Mouse (Mus musculus) midbrain, postnatal 0 days (tissue): ENCODE results near the gene Bpifb5. TPM values are rescaled to one million over a fixed set of nuclear protein-coding genes. Genes with fewer than 3 reads are reported as not detected.
A peak's percentile ranks its signal among the peaks of the same experiment; 100 is the strongest.

ENCODE experiments used
- ATAC-seq: fragments of 200-750 bp; cut with Nextera tagmentation; 2 replicates; pipeline ENCODE4 v1.8.0; 2017; ENCODE audit warnings: moderate number of reproducible peaks, mild to moderate bottlenecking, moderate TSS enrichment, moderate library complexity; ENCODE audit not compliant: low FRiP score
- DNase-seq: peaks from one replicate; pipeline ENCODE4 v3.0.0-alpha.2; 2015; ENCODE audit warnings: low spot score
- H3K27ac ChIP-seq: fragments of 300-500 bp; sonication (generic); 2 replicates; pipeline ENCODE4 v1.5.1; 2014; ENCODE audit warnings: low read depth, mild to moderate bottlenecking, low read length, mixed read lengths
- H3K27me3 ChIP-seq: fragments of 300-500 bp; sonication (generic); 2 replicates; pipeline ENCODE4 v1.6.1; 2014; ENCODE audit warnings: low read length, control low read depth, mixed read lengths; ENCODE audit not compliant: insufficient read depth
- H3K36me3 ChIP-seq: fragments of 300-500 bp; sonication (generic); 2 replicates; pipeline ENCODE4 v1.6.1; 2014; ENCODE audit warnings: low read length, control low read depth, mixed read lengths; ENCODE audit not compliant: insufficient read depth
- H3K4me1 ChIP-seq: fragments of 300-500 bp; sonication (generic); 2 replicates; pipeline ENCODE4 v1.6.1; 2014; ENCODE audit warnings: mild to moderate bottlenecking, control low read depth, antibody characterized with exemption, low read length, mixed read lengths; ENCODE audit not compliant: insufficient read depth
- H3K4me2 ChIP-seq: fragments of 300-500 bp; sonication (generic); 2 replicates; pipeline ENCODE4 v1.6.1; 2014; ENCODE audit warnings: low read depth, mild to moderate bottlenecking, low read length, mixed read lengths; ENCODE audit not compliant: poor library complexity, severe bottlenecking
- H3K4me3 ChIP-seq: fragments of 300-500 bp; sonication (generic); 2 replicates; pipeline ENCODE4 v1.5.1; 2014; ENCODE audit warnings: low read depth, mild to moderate bottlenecking, low read length, moderate library complexity
- H3K9ac ChIP-seq: fragments of 300-500 bp; sonication (generic); replicated peaks from 2 replicates; pipeline ENCODE4 v1.6.1; 2014; ENCODE audit warnings: mild to moderate bottlenecking, low read length, moderate library complexity, mixed read lengths; ENCODE audit not compliant: poor library complexity, severe bottlenecking
- H3K9me3 ChIP-seq: fragments of 300-500 bp; sonication (generic); 2 replicates; pipeline ENCODE4 v1.6.1; 2016; ENCODE audit warnings: low read length, control low read depth
- CTCF ChIP-seq: IDR thresholded peaks from 2 replicates; pipeline ENCODE4 v1.5.1; 2016; ENCODE audit warnings: antibody characterized with exemption, mild to moderate bottlenecking
- WGBS: fragments of 180-500 bp; shearing (Covaris S2); extraction: QIAGEN DNeasy Blood & Tissue Kit; methylation state at CpG from one replicate; pipeline ENCODE4 v1.1.7; 2014; 5-methylcytosine and 5-hydroxymethylcytosine counted together
- polyA plus RNA-seq: library from polyadenylated mRNA; unstranded; fragments of >200 nt; fragmentation: Nextera tagmentation; extraction: Ambion mirVana; gene quantifications from 2 replicates; pipeline ENCODE4 v1.2.1, GENCODE M21; 2015
- total RNA-seq: library from RNA; depleted of rRNA; stranded (reverse); fragments of >200 nt; gene quantifications from 2 replicates; pipeline ENCODE4 v1.2.3, GENCODE M21; 2014

The Bpifb5 gene
- total and polyA plus RNA-seq, 2 experiments from 2014 or later: 0.27 to 0.44 TPM

DNA sequence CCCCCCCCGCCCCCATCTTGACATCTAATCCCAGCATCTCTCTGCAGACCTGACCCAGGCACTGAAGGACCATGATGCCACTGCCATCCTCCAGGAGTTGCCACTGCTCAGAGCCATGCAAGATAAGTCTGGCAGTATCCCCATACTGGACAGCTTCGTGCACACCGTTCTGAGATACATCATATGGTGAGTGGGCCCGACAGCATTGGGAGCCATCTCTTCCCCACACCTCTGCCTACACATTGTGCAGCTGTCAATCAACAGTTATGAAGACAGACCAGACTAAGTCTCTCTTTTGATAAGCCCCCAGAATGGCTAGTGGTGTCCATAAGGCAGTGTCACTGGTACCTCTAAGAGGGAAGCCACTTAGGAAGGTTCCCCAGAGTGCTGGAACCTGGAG, 18.9 kb upstream of the Bpifb5 start:
- Histone ChIP-seq H3K9me3 (no peaks in the 10 kb centered on the region), H3K36me3 (no peaks in the 10 kb centered on the region), H3K4me1 (no peaks in the 10 kb centered on the region), H3K4me3 (no peak overlapping the region), H3K27me3 (no peaks in the 10 kb centered on the region), H3K27ac (no peak overlapping the region), H3K4me2 (no peak overlapping the region), H3K9ac (no peak overlapping the region)
- no peak for DNase-seq
- WGBS: 90% methylated on average over 4 of the region's 4 CpGs
- TF ChIP-seq CTCF: no peak
- ATAC-seq: no peak

DNA sequence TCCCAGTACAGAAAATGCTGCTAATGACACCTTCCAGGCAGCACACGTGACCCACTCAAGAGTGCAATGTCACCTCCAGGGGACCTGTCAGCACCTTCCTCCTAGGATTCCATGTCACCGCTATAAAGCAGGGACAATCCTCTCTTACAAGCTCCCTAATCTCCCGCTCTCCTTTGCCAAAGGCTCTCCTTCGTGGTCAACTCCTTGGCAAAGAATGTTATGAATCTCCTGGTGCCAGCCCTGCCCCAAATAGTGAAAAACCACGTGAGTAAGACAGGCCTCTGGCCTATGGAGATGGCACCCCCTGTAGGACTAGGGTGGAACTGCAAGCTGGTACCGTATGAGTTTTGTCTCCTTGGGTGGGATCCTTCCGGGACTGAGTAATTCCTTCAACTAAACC, 16.6 kb upstream of the Bpifb5 start:
- Histone ChIP-seq H3K9ac (no peak overlapping the region), H3K4me1 (peaks cover 8% of the 10 kb centered on the region), H3K27me3 (no peaks in the 10 kb centered on the region), H3K36me3 (no peaks in the 10 kb centered on the region), H3K4me3 (no peak overlapping the region), H3K27ac (no peak overlapping the region), H3K4me2 (no peak overlapping the region), H3K9me3 (no peaks in the 10 kb centered on the region)
- 57% methylated on average over 7 of the region's 7 CpGs for WGBS
- peak; percentile 67 for TF ChIP-seq CTCF
- ATAC-seq (no peak), DNase-seq (no peak)

DNA sequence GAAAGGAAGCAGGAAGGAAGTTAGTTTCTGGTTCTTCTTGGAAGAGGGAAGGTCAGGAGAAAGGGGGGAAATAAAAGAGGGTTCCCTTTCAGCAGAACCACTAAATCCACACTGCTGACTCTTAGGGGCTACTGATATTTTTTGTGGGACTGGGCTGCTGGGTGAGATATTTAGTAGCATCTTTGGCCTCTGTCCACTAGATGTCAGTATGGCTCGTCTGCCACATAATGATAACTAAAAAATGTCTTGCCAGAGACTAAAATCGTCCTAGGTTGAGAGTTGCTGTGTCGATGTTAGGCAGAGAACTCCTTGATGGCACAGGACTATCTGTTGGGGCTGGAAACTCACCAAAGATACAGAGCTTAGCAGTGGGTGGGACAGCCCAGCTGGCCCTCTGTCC, 14.4 kb upstream of the Bpifb5 start:
- Histone ChIP-seq H3K4me1 (peaks cover 8% of the 10 kb centered on the region), H3K27me3 (no peaks in the 10 kb centered on the region), H3K9ac (no peak overlapping the region), H3K9me3 (no peaks in the 10 kb centered on the region), H3K4me3 (no peak overlapping the region), H3K36me3 (no peaks in the 10 kb centered on the region), H3K4me2 (no peak overlapping the region), H3K27ac (no peak overlapping the region)
- TF ChIP-seq CTCF: peak; percentile 87
- DNase-seq (peak; percentile 76), ATAC-seq (no peak)
- 4% methylated on average over 3 of the region's 3 CpGs for WGBS

DNA sequence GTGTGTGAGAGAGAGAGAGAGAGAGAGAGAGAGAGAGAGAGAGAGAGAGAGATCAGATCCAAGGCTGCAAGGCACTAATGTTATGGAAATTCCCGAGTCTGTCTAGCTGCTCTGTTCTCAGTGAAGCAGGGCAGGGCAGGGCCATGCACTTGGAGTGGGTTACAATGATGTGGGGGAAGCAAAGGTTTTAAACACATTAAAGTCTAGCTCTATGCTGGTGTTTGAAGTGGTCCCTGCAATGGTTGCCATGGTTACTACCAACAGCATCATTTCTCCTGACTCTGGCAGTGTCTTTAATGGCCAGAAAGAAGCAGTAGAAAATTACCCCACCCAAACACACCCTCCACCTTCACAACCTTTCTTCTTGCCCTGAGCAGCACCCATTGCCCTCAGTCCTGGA, 12.4 kb upstream of the Bpifb5 start:
- Histone ChIP-seq H3K27ac (no peak overlapping the region; the same call in 1 of the 2 replicates), H3K4me1 (peaks cover 8% of the 10 kb centered on the region), H3K27me3 (no peaks in the 10 kb centered on the region), H3K9me3 (no peaks in the 10 kb centered on the region), H3K36me3 (no peaks in the 10 kb centered on the region), H3K4me3 (no peak overlapping the region), H3K4me2 (no peak overlapping the region), H3K9ac (no peak overlapping the region)
- DNase-seq (peak; percentile 55), ATAC-seq (peak; percentile 62; the same call in 1 of the 2 replicates)
- TF ChIP-seq CTCF: no peak
- WGBS: 17% methylated on average over 1 of the region's 1 CpGs

DNA sequence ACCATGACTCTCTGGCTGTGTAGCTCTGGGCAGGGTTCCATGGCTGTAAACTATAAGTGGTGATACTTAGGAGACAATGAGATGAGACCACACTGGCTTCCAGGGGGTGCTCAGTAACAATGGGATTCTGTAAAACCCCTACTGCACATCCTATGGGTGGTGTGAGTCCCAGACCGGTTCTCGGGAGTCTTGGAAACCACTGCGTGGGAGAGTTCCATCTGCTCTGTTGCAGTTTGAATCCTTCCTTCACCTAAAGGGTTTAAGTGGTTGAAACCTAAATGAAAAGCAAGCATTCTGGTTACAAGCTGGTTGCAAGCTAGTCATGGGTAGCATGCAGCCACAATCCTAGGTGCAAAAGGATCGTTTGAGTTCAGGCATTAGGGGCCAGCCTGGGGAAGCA, 11.7 kb upstream of the Bpifb5 start:
- H3K36me3 ChIP-seq: no peaks in the 10 kb centered on the region
- no peak for TF ChIP-seq CTCF
- ATAC-seq (0 out of 2 replicates have a peak, but pooled peaks have one; percentile 2), DNase-seq (no peak)
- 81% methylated on average over 4 of the region's 4 CpGs for WGBS
- H3K9me3 ChIP-seq: no peaks in the 10 kb centered on the region
- peaks cover 8% of the 10 kb centered on the region for H3K4me1 ChIP-seq
- H3K27ac ChIP-seq: no peak overlapping the region
- H3K27me3 ChIP-seq: no peaks in the 10 kb centered on the region
- H3K4me3 ChIP-seq: no peak overlapping the region
- no peak overlapping the region for H3K4me2 ChIP-seq
- H3K9ac ChIP-seq: no peak overlapping the region

DNA sequence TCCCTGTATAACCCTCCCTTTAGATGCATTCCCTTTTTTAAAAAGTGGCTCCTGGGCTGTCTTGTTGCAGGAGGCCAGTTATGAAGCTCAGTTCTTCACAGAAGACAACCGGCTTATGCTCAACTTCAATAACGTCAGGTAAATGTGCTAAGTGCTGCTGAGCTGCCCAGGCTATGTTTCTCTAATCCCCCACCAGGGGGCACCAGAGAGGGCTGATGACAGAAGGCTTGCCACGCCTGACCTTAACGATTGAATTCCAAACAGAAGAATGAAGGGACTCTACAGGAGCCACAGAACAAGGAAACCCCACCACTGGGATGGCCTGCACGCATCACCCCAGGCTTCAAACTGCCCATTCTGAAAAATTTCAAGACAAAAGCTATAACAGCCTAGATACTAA, 8.4 kb upstream of the Bpifb5 start:
- Histone ChIP-seq H3K4me3 (no peak overlapping the region), H3K9me3 (no peaks in the 10 kb centered on the region), H3K9ac (no peak overlapping the region), H3K4me2 (no peak overlapping the region), H3K27me3 (no peaks in the 10 kb centered on the region), H3K4me1 (peaks cover 8% of the 10 kb centered on the region), H3K36me3 (no peaks in the 10 kb centered on the region), H3K27ac (no peak overlapping the region)
- no peak for ATAC-seq
- TF ChIP-seq CTCF: peak; percentile 81
- WGBS: 14% methylated on average over 5 of the region's 5 CpGs
- peak; percentile 78 for DNase-seq
